Mouse (Mus musculus) left cerebral cortex, postnatal 25 days (tissue): ENCODE results near the gene Nploc4. TPM values are rescaled to one million over a fixed set of nuclear protein-coding genes. Genes with fewer than 3 reads are reported as not detected.
"Not testable (repeated sequence)": the region's sequence is repeated elsewhere in the genome, so short reads cannot be mapped to it uniquely, and the experiment has no call there.

ENCODE experiments used
- DNase-seq, 2 experiments: peaks; one replicate each; pipeline ENCODE4 v3.0.0; 2022; ENCODE audit warnings: low spot score in 2 of 2, mixed read lengths in 1 of 2
- intact Hi-C: fragments of 180-260 bp; cut with DNase I; formaldehyde crosslinking; loops from one replicate; pipeline ENCODE4 v1.15.1; 2025
- total RNA-seq, 2 experiments: library from RNA; stranded (reverse); gene quantifications; 2 replicates each; pipeline ENCODE4 v1.2.3; 2021

Gene Nploc4
- total RNA-seq, 2 experiments from 2014 or later: 67.5 to 71.1 TPM

GRCm38 (mm10) chr11:120356900-120357299, 80.6 kb downstream of the Nploc4 start:
- intact Hi-C loops: no loop called here
- no peak for DNase-seq

GRCm38 (mm10) chr11:120356319-120356840, 81.1 kb downstream of the Nploc4 start:
- intact Hi-C loops: no loop called here
- no peak for DNase-seq

GRCm38 (mm10) chr11:120355277-120356039, 82.0 kb downstream of the Nploc4 start:
- DNase-seq: no peak
- intact Hi-C loops: no loop called here

GRCm38 (mm10) chr11:120354304-120355276, 82.9 kb downstream of the Nploc4 start:
- DNase-seq: no peak

GRCm38 (mm10) chr11:120353500-120354303, 83.8 kb downstream of the Nploc4 start:
- intact Hi-C loops: no loop called here
- peak in 1 of 2 experiments; percentile 40 for DNase-seq

More at GRCm38 (mm10) chr11:120354304-120355276, 82.9 kb downstream of the Nploc4 start:
- intact Hi-C loops: no loop called here

- DNase-seq: peak in 1 of 2 experiments; percentile 8
- intact Hi-C loops: no loop called here
These were observed 84.8 kb downstream of the Nploc4 start for GRCm38 (mm10) chr11:120352571-120353290.

- peak in 1 of 2 experiments; percentile 1 for DNase-seq
- intact Hi-C loops: not testable (repeated sequence)
These were observed 85.5 kb downstream of the Nploc4 start for GRCm38 (mm10) chr11:120352093-120352350.

GRCm38 (mm10) chr11:120351250-120352092, 86.0 kb downstream of the Nploc4 start:
- intact Hi-C loops: no loop called here
- DNase-seq: peak in 1 of 2 experiments; percentile 8

GRCm38 (mm10) chr11:120350711-120351110, 86.8 kb downstream of the Nploc4 start:
- intact Hi-C loops: no loop called here
- no peak for DNase-seq

GRCm38 (mm10) chr11:120349986-120350702, 87.4 kb downstream of the Nploc4 start:
- intact Hi-C loops: loop anchor here (2.0 kb wide), 4 partner anchors 29 to 159 kb away; partner anchors contain the start of genes Bahcc1 and Faap100
- peak; percentile 66 to 74 for DNase-seq

- DNase-seq: no peak
- intact Hi-C loops: loop anchor here (2.0 kb wide), 4 partner anchors 29 to 159 kb away; partner anchors contain the start of genes Bahcc1 and Faap100
These were observed 88.0 kb downstream of the Nploc4 start for GRCm38 (mm10) chr11:120349371-120349985.

GRCm38 (mm10) chr11:120348684-120349370, 88.7 kb downstream of the Nploc4 start:
- DNase-seq: peak in 1 of 2 experiments; percentile 38
- intact Hi-C loops: loop anchor here (2.0 kb wide), 4 partner anchors 30 to 158 kb away; partner anchors contain the start of genes Bahcc1 and Faap100

- DNase-seq: peak; percentile 88
- intact Hi-C loops: loop anchor here (2.0 kb wide), 4 partner anchors 31 to 157 kb away; partner anchors contain the start of genes Bahcc1 and Faap100
These were observed 89.5 kb downstream of the Nploc4 start, which contains the start of gene Actg1 for GRCm38 (mm10) chr11:120347791-120348683. Actg1 (minus strand) TSS chr11:120348542.

- intact Hi-C loops: no loop called here
These were observed 90.2 kb downstream of the Nploc4 start for GRCm38 (mm10) chr11:120347301-120347700.

More at GRCm38 (mm10) chr11:120347301-120347700, 90.2 kb downstream of the Nploc4 start:
- DNase-seq: no peak
